Mouse (Mus musculus) ES-E14 (cell line): Measurements from ENCODE around the gene Zzz3. TPM values are rescaled to one million over a fixed set of nuclear protein-coding genes. Genes with fewer than 3 reads are reported as not detected.

ENCODE experiments used
- DNase-seq: peaks from one replicate; pipeline ENCODE4 v3.0.0-alpha.2; 2013; ENCODE audit warnings: low read depth, low spot score
- H3K27ac ChIP-seq: 2 replicates; pipeline ENCODE4 v1.5.1; 2012; ENCODE audit warnings: low read depth, mild to moderate bottlenecking, low read length, moderate library complexity, mixed read lengths; ENCODE audit not compliant: poor library complexity, insufficient read depth, severe bottlenecking
- H3K36me3 ChIP-seq: 2 replicates; pipeline ENCODE4 v1.6.1; 2012; ENCODE audit warnings: mild to moderate bottlenecking, low read length, moderate library complexity, mixed read lengths; ENCODE audit not compliant: control insufficient read depth, poor library complexity, insufficient read depth, severe bottlenecking
- H3K4me1 ChIP-seq, 2 experiments: fragments of 150-350 bp in 1 of 2; sonication (generic) in 1 of 2; 2 replicates each; pipeline ENCODE4 v1.6.1; 2012; ENCODE audit warnings: low read length in 2 of 2, mild to moderate bottlenecking in 1 of 2, mixed read lengths in 1 of 2; ENCODE audit not compliant: control insufficient read depth in 2 of 2, insufficient read depth in 2 of 2, poor library complexity in 1 of 2
- H3K4me3 ChIP-seq, 2 experiments: fragments of 150-350 bp in 1 of 2; sonication (generic) in 1 of 2; 2 replicates each; pipeline ENCODE4 v1.5.1; 2012; ENCODE audit warnings: low read length in 2 of 2, low read depth in 1 of 2, mild to moderate bottlenecking in 1 of 2, mixed read lengths in 1 of 2; ENCODE audit not compliant: insufficient read depth in 1 of 2, poor library complexity in 1 of 2, severe bottlenecking in 1 of 2
- H3K9ac ChIP-seq: 2 replicates; pipeline ENCODE4 v1.6.1; 2012; ENCODE audit warnings: low read depth, mild to moderate bottlenecking, low read length, mixed read lengths; ENCODE audit not compliant: poor library complexity, insufficient read depth, severe bottlenecking
- H3K9me3 ChIP-seq: fragments of 150-350 bp; sonication (generic); 2 replicates; pipeline ENCODE4 v1.6.1; 2012; ENCODE audit warnings: low read depth, mild to moderate bottlenecking, low read length; ENCODE audit not compliant: control insufficient read depth, insufficient read depth
- CHD2 ChIP-seq: IDR thresholded peaks from 2 replicates; pipeline ENCODE4 v1.6.1; 2014; ENCODE audit warnings: mild to moderate bottlenecking, low read depth, low read length, inconsistent platforms
- HCFC1 ChIP-seq: IDR thresholded peaks from 2 replicates; pipeline ENCODE4 v1.6.1; 2012; ENCODE audit warnings: low read length, inconsistent platforms, borderline replicate concordance; ENCODE audit not compliant: insufficient read depth
- MAFK ChIP-seq: IDR thresholded peaks from 2 replicates; pipeline ENCODE4 v1.6.1; 2014; ENCODE audit warnings: mild to moderate bottlenecking, low read depth, low read length, inconsistent platforms; ENCODE audit not compliant: insufficient read depth
- ZC3H11A ChIP-seq: IDR thresholded peaks from 2 replicates; pipeline ENCODE4 v1.6.1; 2012; ENCODE audit warnings: low read depth, mild to moderate bottlenecking, inconsistent platforms, low read length, borderline replicate concordance
- ZNF384 ChIP-seq: IDR thresholded peaks from 2 replicates; pipeline ENCODE4 v1.6.1; 2012; ENCODE audit warnings: low read depth, low read length, inconsistent platforms
- in situ Hi-C, 2 experiments: fragments of 600-800 bp; cut with MboI; formaldehyde crosslinking; loops; one replicate each; pipeline ENCODE4 v1.15.1; 2025; ENCODE audit warnings: low sequenced_read_pairs in 2 of 2, inconsistent platforms in 1 of 2; ENCODE audit not compliant: unreplicated experiment in 2 of 2
- total RNA-seq: library from RNA; depleted of rRNA; stranded (reverse); fragments of 300-350 nt; gene quantifications from 2 replicates; pipeline ENCODE4 v1.2.3, GENCODE M21; 2012

Gene Zzz3
- total RNA-seq, 1 experiment: 40.9 TPM

DNA sequence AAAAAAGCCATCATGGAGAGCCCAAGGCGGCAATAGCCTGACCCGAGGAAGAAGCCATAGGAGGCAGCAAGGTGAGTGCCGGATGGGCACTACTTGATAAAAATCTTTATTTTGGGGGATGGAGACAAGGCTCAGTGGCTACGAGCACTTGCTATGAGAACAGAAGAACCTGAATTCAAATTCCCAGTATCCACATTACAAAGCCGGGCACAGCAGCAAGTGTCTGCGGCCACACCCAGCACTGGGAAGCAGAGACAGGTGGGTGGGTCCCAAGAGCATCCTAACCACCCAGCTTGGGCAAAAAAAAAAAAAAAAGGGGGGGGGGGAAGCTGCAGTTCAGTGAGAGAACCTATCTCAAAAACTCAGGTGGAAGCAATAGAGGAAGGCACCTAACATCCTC lies 85.1 kb downstream of the Zzz3 start:
- peaks cover 0 to 16% of the 10 kb centered on the region in 2 experiments; a peak in 3 of 4 replicates for H3K4me1 ChIP-seq
- H3K9ac ChIP-seq: no peak overlapping the region
- in situ Hi-C loops: no loop called here
- no peak for DNase-seq
- TF ChIP-seq ZNF384: peak; percentile 64
- TF ChIP-seq ZC3H11A: no peak
- no peak overlapping the region for H3K4me3 ChIP-seq
- no peak overlapping the region for H3K27ac ChIP-seq
- no peaks in the 10 kb centered on the region for H3K9me3 ChIP-seq
- H3K36me3 ChIP-seq: no peaks in the 10 kb centered on the region

- no peaks in the 10 kb centered on the region for H3K36me3 ChIP-seq
- no peak for DNase-seq
- TF ChIP-seq HCFC1 (no peak), ZC3H11A (no peak), ZNF384 (no peak), CHD2 (no peak), MAFK (no peak)
- no peak overlapping the region for H3K9ac ChIP-seq
- H3K4me3 ChIP-seq: no peak overlapping the region
- H3K9me3 ChIP-seq: no peaks in the 10 kb centered on the region
- no peak overlapping the region for H3K27ac ChIP-seq
- in situ Hi-C loops: no loop called here
- peaks cover 3 to 16% of the 10 kb centered on the region in 2 experiments; a peak in 3 of 4 replicates for H3K4me1 ChIP-seq
Observed at GRCm38 (mm10) chr3:152482182-152482581, 86.9 kb downstream of the Zzz3 start.

GRCm38 (mm10) chr3:152483800-152484199 lies 88.5 kb downstream of the Zzz3 start:
- H3K4me1 ChIP-seq: peaks cover 3 to 9% of the 10 kb centered on the region in 2 experiments; a peak in 3 of 4 replicates
- no peaks in the 10 kb centered on the region for H3K36me3 ChIP-seq
- no peak overlapping the region for H3K4me3 ChIP-seq
- TF ChIP-seq MAFK: no peak
- H3K9ac ChIP-seq: no peak overlapping the region
- H3K27ac ChIP-seq: no peak overlapping the region
- H3K9me3 ChIP-seq: no peaks in the 10 kb centered on the region
- in situ Hi-C loops: no loop called here
- no peak for DNase-seq

DNA sequence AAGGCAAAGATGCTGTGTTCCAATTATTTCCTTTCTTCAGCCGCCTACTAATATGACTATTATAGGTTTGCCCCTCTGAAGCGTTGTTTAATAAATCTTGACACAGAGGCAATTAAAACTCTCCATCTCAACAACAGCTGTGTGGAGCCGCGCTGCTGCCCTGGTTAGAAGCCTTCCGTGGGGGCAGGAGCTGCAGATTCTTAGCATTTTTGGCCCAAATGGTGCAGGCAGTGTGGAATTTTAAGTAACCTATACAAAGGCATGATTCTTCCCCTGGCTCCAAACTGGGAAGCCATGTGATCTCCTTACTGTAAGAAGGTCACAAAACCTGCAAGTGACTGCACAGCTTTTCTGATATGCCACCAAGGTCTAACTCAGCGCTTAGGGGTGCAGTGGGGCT lies 88.9 kb downstream of the Zzz3 start:
- TF ChIP-seq CHD2: no peak
- no peak for TF ChIP-seq ZC3H11A
- Histone ChIP-seq H3K27ac (no peak overlapping the region), H3K9me3 (no peaks in the 10 kb centered on the region), H3K4me3 (no peak overlapping the region), H3K9ac (no peak overlapping the region), H3K36me3 (no peaks in the 10 kb centered on the region), H3K4me1 (peaks cover 3 to 8% of the 10 kb centered on the region in 2 experiments; a peak in 3 of 4 replicates)
- in situ Hi-C loops: no loop called here
- no peak for DNase-seq

DNA sequence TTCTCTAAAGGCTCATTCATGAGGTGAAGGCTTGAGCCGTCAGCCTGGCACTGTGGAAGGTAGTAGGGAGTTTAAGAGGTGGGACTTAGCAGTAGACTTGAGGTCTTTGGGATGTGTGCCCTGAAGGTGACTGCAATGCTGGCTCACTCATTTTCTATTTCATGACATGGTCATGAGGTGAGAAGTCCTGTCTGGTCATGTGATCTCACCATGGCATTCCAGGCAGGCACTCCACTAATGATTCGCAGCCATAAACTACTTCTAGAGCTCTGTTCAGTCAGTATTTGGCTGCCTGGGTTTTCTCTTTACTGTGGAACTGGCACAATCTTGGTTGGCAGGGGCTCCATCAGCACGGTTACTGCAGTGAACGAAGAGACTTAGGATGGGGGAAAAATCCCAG lies 93.7 kb downstream of the Zzz3 start:
- Histone ChIP-seq H3K4me1 (peaks cover 0 to 3% of the 10 kb centered on the region in 2 experiments; a peak in 2 of 4 replicates), H3K36me3 (no peaks in the 10 kb centered on the region), H3K4me3 (no peak overlapping the region), H3K27ac (no peak overlapping the region), H3K9ac (no peak overlapping the region), H3K9me3 (no peaks in the 10 kb centered on the region)
- TF ChIP-seq ZC3H11A: no peak
- TF ChIP-seq MAFK: no peak
- no peak for TF ChIP-seq HCFC1
- TF ChIP-seq ZNF384: no peak
- TF ChIP-seq CHD2: no peak
- in situ Hi-C loops: no loop called here
- DNase-seq: no peak
